Mouse (Mus musculus) hindbrain, embryonic 14.5 days (tissue): Measurements from ENCODE around the gene Tln2. TPM values are rescaled to one million over a fixed set of nuclear protein-coding genes. Genes with fewer than 3 reads are reported as not detected.

Experiments used
- ATAC-seq: fragments of 200-750 bp; cut with Nextera tagmentation; 2 replicates; pipeline ENCODE4 v1.8.0; 2017; ENCODE audit warnings: moderate number of reproducible peaks, mild to moderate bottlenecking, moderate TSS enrichment, moderate library complexity; ENCODE audit not compliant: low FRiP score
- DNase-seq: peaks from one replicate; pipeline ENCODE4 v3.0.0-alpha.2; 2015; ENCODE audit warnings: low spot score
- H3K27ac ChIP-seq: fragments of 300-500 bp; sonication (generic); 2 replicates; pipeline ENCODE4 v1.5.1; 2014; ENCODE audit warnings: mild to moderate bottlenecking, moderate library complexity
- H3K27me3 ChIP-seq: fragments of 300-500 bp; sonication (generic); 2 replicates; pipeline ENCODE4 v1.6.1; 2014; ENCODE audit warnings: mild to moderate bottlenecking, low read length, mixed read lengths; ENCODE audit not compliant: control insufficient read depth, insufficient read depth
- H3K36me3 ChIP-seq: fragments of 300-500 bp; sonication (generic); replicated peaks from 2 replicates; pipeline ENCODE4 v1.6.1; 2014; ENCODE audit not compliant: control insufficient read depth, insufficient read depth
- H3K4me1 ChIP-seq: fragments of 300-500 bp; sonication (generic); replicated peaks from 2 replicates; pipeline ENCODE4 v1.6.1; 2014; ENCODE audit warnings: antibody characterized with exemption, low read length, mixed read lengths; ENCODE audit not compliant: control insufficient read depth, insufficient read depth
- H3K4me2 ChIP-seq: fragments of 300-500 bp; sonication (generic); replicated peaks from 2 replicates; pipeline ENCODE4 v1.6.1; 2014; ENCODE audit warnings: mild to moderate bottlenecking, moderate library complexity
- H3K4me3 ChIP-seq: fragments of 300-500 bp; sonication (generic); replicated peaks from 2 replicates; pipeline ENCODE4 v1.5.1; 2014; ENCODE audit warnings: mild to moderate bottlenecking, low read length
- H3K9ac ChIP-seq: fragments of 300-500 bp; sonication (generic); 2 replicates; pipeline ENCODE4 v1.6.1; 2014
- H3K9me3 ChIP-seq: fragments of 300-500 bp; sonication (generic); 2 replicates; pipeline ENCODE4 v1.6.1; 2016; ENCODE audit warnings: low read length; ENCODE audit not compliant: control insufficient read depth
- WGBS: fragments of 180-500 bp; shearing (Covaris S2); extraction: QIAGEN DNeasy Blood & Tissue Kit; methylation state at CpG from one replicate; pipeline ENCODE4 v1.1.7; 2014; 5-methylcytosine and 5-hydroxymethylcytosine counted together
- polyA plus RNA-seq: library from polyadenylated mRNA; unstranded; fragments of >200 nt; fragmentation: Nextera tagmentation; extraction: Ambion mirVana; gene quantifications from 2 replicates; pipeline ENCODE4 v1.2.1, GENCODE M21; 2014

Tln2 gene
- polyA plus RNA-seq, result 38.3 and 41.5 TPM in 2 replicates

GRCm38 (mm10) chr9:67559603-67560002 is at the start of gene Tln2:
Tln2 (minus strand) TSS chr9:67559703.
- H3K9ac ChIP-seq, result no peak within 1 kb of the TSS
- H3K4me2 ChIP-seq, result no peak within 1 kb of the TSS
- no peaks in the 10 kb centered on the region for H3K27me3 ChIP-seq
- no peak within 1 kb of the TSS for H3K4me3 ChIP-seq
- ATAC-seq (no peak), DNase-seq (no peak)
- WGBS, result 98% methylated on average over 4 of the region's 4 CpGs
- H3K4me1 ChIP-seq, result no peaks in the 10 kb centered on the region
- H3K36me3 ChIP-seq, result no peaks in the 10 kb centered on the region
- no peak within 1 kb of the TSS for H3K27ac ChIP-seq
- H3K9me3 ChIP-seq, result 0 out of 2 replicates have a peak, but pooled peaks cover 3% of the 10 kb centered on the region

DNA sequence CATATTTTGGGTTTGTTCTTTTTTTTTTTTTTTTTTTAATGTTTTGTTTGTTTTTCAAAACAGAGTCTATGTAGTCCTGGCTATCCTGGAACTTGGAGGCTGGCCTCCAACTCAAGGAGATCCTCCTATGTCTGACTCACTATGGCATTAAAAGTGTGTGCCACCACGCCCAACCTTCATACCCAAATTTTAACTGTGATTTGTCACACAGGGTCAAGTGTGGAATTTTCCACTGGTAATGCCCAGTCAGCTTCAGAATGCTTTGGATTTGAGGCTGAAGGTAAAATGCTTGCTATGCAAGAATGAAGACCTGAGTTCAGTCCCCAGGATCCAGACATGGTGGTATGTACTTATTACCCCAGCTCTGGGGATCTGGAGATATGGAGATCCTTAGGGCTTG is 49.7 kb upstream of the Tln2 start:
- 86% methylated on average over 1 of the region's 1 CpGs for WGBS
- ATAC-seq (no peak), DNase-seq (no peak)
- Histone ChIP-seq H3K4me1 (no peaks in the 10 kb centered on the region), H3K36me3 (no peaks in the 10 kb centered on the region), H3K27ac (no peak overlapping the region), H3K4me2 (no peak overlapping the region), H3K4me3 (no peak overlapping the region), H3K9me3 (no peaks in the 10 kb centered on the region), H3K27me3 (no peaks in the 10 kb centered on the region), H3K9ac (no peak overlapping the region)

GRCm38 (mm10) chr9:67607786-67608366 is 48.4 kb upstream of the Tln2 start:
- ATAC-seq (no peak), DNase-seq (no peak)
- no peak overlapping the region for H3K4me2 ChIP-seq
- no peaks in the 10 kb centered on the region for H3K27me3 ChIP-seq
- no peak overlapping the region for H3K27ac ChIP-seq
- no peak overlapping the region for H3K4me3 ChIP-seq
- no peaks in the 10 kb centered on the region for H3K4me1 ChIP-seq
- 78% methylated on average over 9 of the region's 9 CpGs for WGBS
- no peaks in the 10 kb centered on the region for H3K9me3 ChIP-seq
- H3K36me3 ChIP-seq, result no peaks in the 10 kb centered on the region
- no peak overlapping the region for H3K9ac ChIP-seq

DNA sequence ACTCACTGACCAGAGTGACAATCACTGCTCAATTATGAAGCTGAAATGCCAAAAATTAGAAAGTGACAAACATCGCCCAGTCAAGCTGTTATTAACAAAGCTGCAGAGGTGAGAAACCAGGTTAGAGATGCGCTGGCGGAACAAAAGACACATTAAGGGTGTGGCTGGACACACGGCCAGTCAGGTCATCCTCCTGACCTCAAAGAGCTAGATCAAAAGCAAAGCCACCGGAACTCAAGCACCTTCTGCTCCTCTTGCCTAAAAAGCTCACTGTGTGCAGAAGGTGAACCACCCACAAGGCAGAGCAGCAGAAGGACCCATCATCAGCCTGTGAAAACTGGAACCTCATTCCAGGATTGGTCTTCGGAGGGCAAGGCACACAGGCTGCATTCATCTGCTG is 47.8 kb upstream of the Tln2 start:
- 86% methylated on average over 6 of the region's 6 CpGs for WGBS

GRCm38 (mm10) chr9:67605867-67606435 is 46.4 kb upstream of the Tln2 start:
- no peak for ATAC-seq
- Histone ChIP-seq H3K27me3 (no peaks in the 10 kb centered on the region), H3K4me1 (no peaks in the 10 kb centered on the region)

More for the DNA sequence above, 47.8 kb upstream of the Tln2 start:
- Histone ChIP-seq H3K27ac (no peak overlapping the region), H3K9me3 (no peaks in the 10 kb centered on the region), H3K36me3 (no peaks in the 10 kb centered on the region), H3K9ac (no peak overlapping the region), H3K27me3 (no peaks in the 10 kb centered on the region), H3K4me3 (no peak overlapping the region), H3K4me2 (no peak overlapping the region), H3K4me1 (no peaks in the 10 kb centered on the region)
- ATAC-seq (no peak), DNase-seq (no peak)

GRCm38 (mm10) chr9:67604940-67605339 is 45.4 kb upstream of the Tln2 start:
- Histone ChIP-seq H3K9ac (no peak overlapping the region), H3K9me3 (no peaks in the 10 kb centered on the region), H3K27ac (no peak overlapping the region), H3K4me1 (no peaks in the 10 kb centered on the region), H3K4me2 (no peak overlapping the region), H3K27me3 (no peaks in the 10 kb centered on the region), H3K4me3 (no peak overlapping the region), H3K36me3 (no peaks in the 10 kb centered on the region)
- DNase-seq (no peak), ATAC-seq (no peak)

More at GRCm38 (mm10) chr9:67605867-67606435, 46.4 kb upstream of the Tln2 start:
- H3K27ac ChIP-seq, result no peak overlapping the region
- no peaks in the 10 kb centered on the region for H3K36me3 ChIP-seq
- H3K4me3 ChIP-seq, result no peak overlapping the region
- no peak overlapping the region for H3K9ac ChIP-seq
- no peaks in the 10 kb centered on the region for H3K9me3 ChIP-seq
- no peak overlapping the region for H3K4me2 ChIP-seq
- DNase-seq, result no peak
- WGBS, result 87% methylated on average over 7 of the region's 7 CpGs

DNA sequence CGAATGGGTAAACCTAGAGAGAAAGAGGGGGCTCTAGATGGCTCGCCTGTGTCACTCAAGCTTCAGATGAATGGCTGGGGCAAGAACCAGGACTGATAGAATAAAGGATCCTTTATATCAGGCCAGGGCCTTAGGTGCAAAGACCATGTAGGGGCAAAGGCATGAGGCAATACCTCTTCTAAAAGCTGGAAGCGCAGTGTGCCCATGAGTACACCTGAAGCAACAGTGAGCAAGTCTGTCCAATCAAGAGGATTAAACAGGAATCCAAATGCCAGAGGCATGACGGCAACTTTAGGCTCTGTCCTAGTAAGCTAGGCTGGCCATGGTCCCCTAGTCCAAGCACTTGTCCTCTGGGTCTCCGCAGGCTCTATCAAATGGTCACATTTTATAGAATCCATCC is 42.8 kb upstream of the Tln2 start:
- no peaks in the 10 kb centered on the region for H3K9me3 ChIP-seq
- H3K36me3 ChIP-seq, result no peaks in the 10 kb centered on the region
- no peak overlapping the region for H3K9ac ChIP-seq
- no peak overlapping the region for H3K4me3 ChIP-seq
- no peak for DNase-seq
- ATAC-seq, result no peak
- H3K27ac ChIP-seq, result no peak overlapping the region
- H3K27me3 ChIP-seq, result no peaks in the 10 kb centered on the region
- WGBS, result 90% methylated on average over 5 of the region's 5 CpGs
- no peak overlapping the region for H3K4me2 ChIP-seq
- no peaks in the 10 kb centered on the region for H3K4me1 ChIP-seq

- Histone ChIP-seq H3K4me1 (no peaks in the 10 kb centered on the region), H3K27me3 (no peaks in the 10 kb centered on the region), H3K4me3 (no peak overlapping the region), H3K9me3 (no peaks in the 10 kb centered on the region), H3K36me3 (no peaks in the 10 kb centered on the region), H3K9ac (no peak overlapping the region), H3K4me2 (no peak overlapping the region), H3K27ac (no peak overlapping the region)
- DNase-seq (no peak), ATAC-seq (no peak)
- 85% methylated on average over 5 of the region's 5 CpGs for WGBS
Measured at GRCm38 (mm10) chr9:67595221-67595620, 35.7 kb upstream of the Tln2 start.

GRCm38 (mm10) chr9:67593469-67594141 is 34.1 kb upstream of the Tln2 start:
- DNase-seq (no peak), ATAC-seq (no peak)
- no peak overlapping the region for H3K27ac ChIP-seq
- no peak overlapping the region for H3K9ac ChIP-seq
- H3K4me3 ChIP-seq, result no peak overlapping the region
- no peaks in the 10 kb centered on the region for H3K27me3 ChIP-seq
- 97% methylated on average over 9 of the region's 9 CpGs for WGBS
- H3K36me3 ChIP-seq, result no peaks in the 10 kb centered on the region
- no peaks in the 10 kb centered on the region for H3K9me3 ChIP-seq
- H3K4me2 ChIP-seq, result no peak overlapping the region
- H3K4me1 ChIP-seq, result no peaks in the 10 kb centered on the region
